ENCODE assay signal across 8 mouse cellular contexts in genomic region chrX:73716109-73716661, GRCm38 (mm10). TPM values are rescaled to one million over a fixed set of nuclear protein-coding genes. Genes with fewer than 3 reads are reported as not detected.
A peak's percentile ranks its signal among the peaks of the same experiment; 100 is the strongest.
DNase-seq lines count a peak whose midpoint lies in the region; ATAC-seq lines count a peak whose summit lies in the region.

TSS of gene Bcap31 (minus strand) at chrX:73716175.
TSS of gene Abcd1 (plus strand) at chrX:73716597.

- DNase-seq in CD4-positive, CD25-positive, alpha-beta regulatory T cell, adult 2 months (ENCODE audit: low read depth, low spot score) = peak; percentile 97
- peak; percentile 90 for DNase-seq in fibroblast of lung, adult 2 months (ENCODE audit: low read depth)
- DNase-seq in kidney, postnatal 14 days = peak; percentile 96
- peak; percentile 91 for DNase-seq in liver, embryonic 13.5 days
- peak; percentile 90 for DNase-seq in neural tube, embryonic 10.5 days (ENCODE audit: extremely low spot score, low spot score)

- WGBS in heart, embryonic 14.5 days = 16% methylated on average over 42 of the region's 45 CpGs
- WGBS in liver, embryonic 13.5 days (ENCODE audit: insufficient replicate concordance) = 13% methylated on average over 44 of the region's 45 CpGs
- WGBS in stomach, embryonic 16.5 days = 14% methylated on average over 43 of the region's 45 CpGs

- peak; percentile 93 for ATAC-seq in heart, embryonic 14.5 days (ENCODE audit: insufficient number of reproducible peaks, insufficient read depth, low FRiP score, low read depth)
- peak; percentile 89 for ATAC-seq in liver, embryonic 13.5 days (ENCODE audit: low read depth)
- peak; percentile 95 for ATAC-seq in stomach, embryonic 16.5 days (ENCODE audit: insufficient read depth, low FRiP score)

- peaks cover 22% of the 10 kb centered on the region for H3K36me3 ChIP-seq in heart, embryonic 14.5 days (ENCODE audit: control insufficient read depth, insufficient read depth, low read length)
- H3K36me3 ChIP-seq in liver, embryonic 13.5 days = peaks cover 16% of the 10 kb centered on the region
- no peaks in the 10 kb centered on the region for H3K36me3 ChIP-seq in stomach, embryonic 16.5 days (ENCODE audit: control insufficient read depth, insufficient read depth, low read length)

- peak within 1 kb of the TSS; percentile 79 for H3K9ac ChIP-seq in heart, embryonic 14.5 days (ENCODE audit: low read length)
- peak within 1 kb of the TSS; percentile 84 for H3K9ac ChIP-seq in liver, embryonic 13.5 days
- H3K9ac ChIP-seq in stomach, embryonic 16.5 days (ENCODE audit: low read length) = peak within 1 kb of the TSS; percentile 76

- peak within 1 kb of the TSS; percentile 74 for H3K4me2 ChIP-seq in heart, embryonic 14.5 days (ENCODE audit: low read length)
- peak within 1 kb of the TSS; percentile 83 for H3K4me2 ChIP-seq in liver, embryonic 13.5 days
- H3K4me2 ChIP-seq in stomach, embryonic 16.5 days (ENCODE audit: low read depth, low read length) = peak within 1 kb of the TSS; percentile 73

- H3K4me3 ChIP-seq in brown adipose tissue, adult 24 weeks (ENCODE audit: insufficient read depth, low read depth, low read length) = peak within 1 kb of the TSS; percentile 89
- H3K4me3 ChIP-seq in heart, embryonic 14.5 days (ENCODE audit: control insufficient read depth in 1 of 2, insufficient read depth in 1 of 2, low read depth in 1 of 2, low read length in 2 of 2) = peak within 1 kb of the TSS; percentile 54 to 86
- H3K4me3 ChIP-seq in liver, embryonic 13.5 days (replicated peaks) = peak within 1 kb of the TSS; percentile 70
- H3K4me3 ChIP-seq in stomach, embryonic 16.5 days (replicated peaks; ENCODE audit: low read length) = peak within 1 kb of the TSS; percentile 63

- peak within 1 kb of the TSS; percentile 95 for H3K27ac ChIP-seq in brown adipose tissue, adult 24 weeks (replicated peaks; ENCODE audit: low read depth, low read length)
- H3K27ac ChIP-seq in heart, embryonic 14.5 days (replicated peaks in 1 of 2; ENCODE audit: control insufficient read depth in 1 of 2, insufficient read depth in 1 of 2, low read depth in 2 of 2, low read length in 2 of 2) = peak within 1 kb of the TSS; percentile 78 to 80
- H3K27ac ChIP-seq in liver, embryonic 13.5 days = peak within 1 kb of the TSS; percentile 90
- H3K27ac ChIP-seq in stomach, embryonic 16.5 days (ENCODE audit: low read length) = peak within 1 kb of the TSS; percentile 88

- H3K4me1 ChIP-seq in brown adipose tissue, adult 24 weeks (ENCODE audit: control insufficient read depth, insufficient read depth, insufficient read length, low read length) = peaks cover 8% of the 10 kb centered on the region
- peaks cover 19 to 29% of the 10 kb centered on the region in 2 experiments for H3K4me1 ChIP-seq in heart, embryonic 14.5 days (ENCODE audit: control insufficient read depth in 2 of 2, insufficient read depth in 2 of 2, low read length in 2 of 2)
- H3K4me1 ChIP-seq in liver, embryonic 13.5 days (replicated peaks) = peaks cover 43% of the 10 kb centered on the region
- peaks cover 17% of the 10 kb centered on the region; the same call in 1 of the 2 replicates for H3K4me1 ChIP-seq in stomach, embryonic 16.5 days (ENCODE audit: control insufficient read depth, insufficient read depth, low read length)

- no peaks in the 10 kb centered on the region for H3K27me3 ChIP-seq in heart, embryonic 14.5 days (ENCODE audit: control insufficient read depth, insufficient read depth, low read length)
- H3K27me3 ChIP-seq in liver, embryonic 13.5 days = no peaks in the 10 kb centered on the region
- no peaks in the 10 kb centered on the region for H3K27me3 ChIP-seq in stomach, embryonic 16.5 days (ENCODE audit: control insufficient read depth, insufficient read depth, low read length)

- H3K9me3 ChIP-seq in heart, embryonic 14.5 days (ENCODE audit: control insufficient read depth, low read length) = no peaks in the 10 kb centered on the region
- no peaks in the 10 kb centered on the region for H3K9me3 ChIP-seq in liver, embryonic 13.5 days (replicated peaks)
- no peaks in the 10 kb centered on the region for H3K9me3 ChIP-seq in stomach, embryonic 16.5 days (replicated peaks; ENCODE audit: control insufficient read depth, low read length)

RNA-seq across cellular contexts. Expression of gene Bcap31, which starts in this region (rescaled TPM):
- 350 and 381 TPM in 2 replicates for polyA plus RNA-seq in brown adipose tissue, adult 24 weeks (2012; ENCODE audit: insufficient read depth, insufficient read length, missing spikeins)
- 164 and 174 TPM in 2 replicates for polyA plus RNA-seq in heart, embryonic 14.5 days (2014; fragmentation: Nextera tagmentation; extraction: Ambion mirVana)
- 171 and 180 TPM in 2 replicates for polyA plus RNA-seq in liver, embryonic 13.5 days (2015; fragmentation: Nextera tagmentation; extraction: Ambion mirVana)
- polyA plus RNA-seq in stomach, embryonic 16.5 days (2015; fragmentation: Nextera tagmentation; extraction: Ambion mirVana) = 290 and 308 TPM in 2 replicates

RNA-seq across cellular contexts. Expression of gene Abcd1, which starts in this region (rescaled TPM):
- polyA plus RNA-seq in brown adipose tissue, adult 24 weeks (2012; ENCODE audit: insufficient read depth, insufficient read length, missing spikeins) = 12.6 and 22.7 TPM in 2 replicates
- polyA plus RNA-seq in heart, embryonic 14.5 days (2014; fragmentation: Nextera tagmentation; extraction: Ambion mirVana) = 10.9 and 12.2 TPM in 2 replicates
- 7.2 and 7.5 TPM in 2 replicates for polyA plus RNA-seq in liver, embryonic 13.5 days (2015; fragmentation: Nextera tagmentation; extraction: Ambion mirVana)
- polyA plus RNA-seq in stomach, embryonic 16.5 days (2015; fragmentation: Nextera tagmentation; extraction: Ambion mirVana) = 20.3 and 20.8 TPM in 2 replicates

Comparison
In these comparisons a context has a peak if more than half of its experiments do, and no peak if none do; other contexts are left out.
1. Peak in every context shown above with its lines: DNase-seq, ATAC-seq, H3K4me3 ChIP-seq and H3K27ac ChIP-seq.